Mouse (Mus musculus) C2C12 (cell line): ENCODE results near the gene Hist1h2ak.
"Not testable (repeated sequence)": the region's sequence is repeated elsewhere in the genome, so short reads cannot be mapped to it uniquely, and the experiment has no call there.

ENCODE experiments used
- CEBPB ChIP-seq: IDR thresholded peaks from one replicate; pipeline ENCODE4 v1.6.1; 2011; ENCODE audit warnings: low read depth, mild to moderate bottlenecking, control low read depth, moderate library complexity
- CTCF ChIP-seq: IDR thresholded peaks from one replicate; pipeline ENCODE4 v1.5.1; 2011; ENCODE audit not compliant: control insufficient read depth, insufficient read depth, insufficient read length
- USF1 ChIP-seq: IDR thresholded peaks from one replicate; pipeline ENCODE4 v1.6.1; 2011; ENCODE audit warnings: low read depth, mild to moderate bottlenecking, control low read depth, moderate library complexity

DNA sequence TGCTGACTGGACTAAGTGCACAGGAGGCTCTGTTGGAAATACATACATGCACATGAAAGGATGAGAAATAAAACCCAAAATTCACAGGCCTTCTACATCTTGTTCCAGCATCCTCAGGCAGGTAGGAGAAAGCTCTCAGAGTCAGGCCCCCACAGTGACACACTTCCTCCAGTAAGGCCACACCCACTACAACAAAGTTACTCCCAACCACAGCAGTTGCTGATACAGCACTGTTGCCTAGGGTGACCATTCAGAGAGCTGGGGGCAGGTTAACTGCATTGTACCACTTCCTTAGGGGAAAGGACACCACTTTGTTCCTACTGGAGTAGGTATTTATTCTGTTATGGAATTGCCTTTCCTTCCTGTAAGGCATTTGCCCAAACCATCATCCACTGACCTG, 43.5 kb upstream of the Hist1h2ak start:
- TF ChIP-seq CTCF, CEBPB, USF1: not testable (repeated sequence)
